Mouse (Mus musculus): ENCODE measurements around the gene Lactb. TPM values are rescaled to one million over a fixed set of nuclear protein-coding genes. Genes with fewer than 3 reads are reported as not detected.
A peak's percentile ranks its signal among the peaks of the same experiment; 100 is the strongest.

Lactb gene
- polyA plus RNA-seq (2015; fragmentation: Nextera tagmentation; extraction: Ambion mirVana), result 13.3 and 15.2 TPM in 2 replicates

DNA sequence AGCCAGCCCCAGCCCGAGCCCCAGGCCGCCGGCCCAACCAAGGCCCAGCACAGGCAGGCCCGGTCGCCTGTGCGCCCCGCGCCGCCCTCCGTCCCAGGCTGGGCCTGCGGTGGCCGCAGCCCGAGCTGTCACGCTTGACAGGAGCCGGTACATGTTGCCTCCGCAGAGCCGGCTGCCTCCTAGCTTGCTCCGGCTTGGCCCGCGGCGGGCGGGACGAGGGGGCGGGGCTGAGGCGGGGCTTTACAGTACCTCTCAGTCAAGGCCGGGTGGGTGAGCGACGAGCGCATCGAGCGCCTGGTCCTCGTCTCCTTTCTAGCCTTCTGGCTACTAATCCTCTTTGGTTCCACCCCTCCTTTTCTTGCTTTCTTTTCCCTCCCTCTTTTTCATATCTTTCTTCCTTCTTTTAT, at the start of gene Lactb:
Gene Lactb, minus strand, starts transcription at position 246 of the 407 bp plus-strand sequence.
- H3K27me3 ChIP-seq (ENCODE audit: insufficient read depth, low read length), result no peaks in the 10 kb centered on the region
- H3K4me1 ChIP-seq (ENCODE audit: insufficient read depth), result peaks cover 7% of the 10 kb centered on the region; the same call in 1 of the 2 replicates
- peak within 1 kb of the TSS; percentile 83 for H3K9ac ChIP-seq (replicated peaks)
- H3K36me3 ChIP-seq (replicated peaks; ENCODE audit: insufficient read depth, low read length), result peaks cover 8% of the 10 kb centered on the region
- H3K4me2 ChIP-seq (ENCODE audit: low read depth, low read length), result peak within 1 kb of the TSS; percentile 97
- peak within 1 kb of the TSS; percentile 97 for H3K27ac ChIP-seq (ENCODE audit: low read depth)
- ATAC-seq (peak; percentile 98), DNase-seq (peak; percentile 97)
- WGBS (ENCODE audit: insufficient replicate concordance), result 1% methylated on average over 26 of the region's 32 CpGs
- H3K4me3 ChIP-seq (ENCODE audit: low read depth, low read length), result peak within 1 kb of the TSS; percentile 89
- no peaks in the 10 kb centered on the region for H3K9me3 ChIP-seq (ENCODE audit: low read length)
- no peak for TF ChIP-seq CTCF (IDR thresholded peaks at IDR 0.05; ENCODE audit: low read depth)
- no peak for TF ChIP-seq EP300 (IDR thresholded peaks at IDR 0.05; ENCODE audit: low read depth)

GRCm38 (mm10) chr9:67023371-67023770, 48.1 kb upstream of the Lactb start:
- no peak for TF ChIP-seq CTCF (IDR thresholded peaks at IDR 0.05; ENCODE audit: low read depth)
- TF ChIP-seq EP300 (IDR thresholded peaks at IDR 0.05; ENCODE audit: low read depth), result no peak
- no peak for ATAC-seq
- DNase-seq, result no peak
- H3K27me3 ChIP-seq (ENCODE audit: insufficient read depth, low read length), result no peaks in the 10 kb centered on the region
- peaks cover 52% of the 10 kb centered on the region for H3K36me3 ChIP-seq (replicated peaks; ENCODE audit: insufficient read depth, low read length)
- H3K4me3 ChIP-seq (ENCODE audit: low read depth, low read length), result no peak overlapping the region
- H3K9me3 ChIP-seq (ENCODE audit: low read length), result no peaks in the 10 kb centered on the region
- WGBS (ENCODE audit: insufficient replicate concordance), result 91% methylated on average over 9 of the region's 9 CpGs
- no peak overlapping the region for H3K27ac ChIP-seq (ENCODE audit: low read depth)
- peaks cover 37% of the 10 kb centered on the region for H3K4me1 ChIP-seq (ENCODE audit: insufficient read depth)
- H3K9ac ChIP-seq (replicated peaks), result no peak overlapping the region
- H3K4me2 ChIP-seq (ENCODE audit: low read depth, low read length), result no peak overlapping the region

GRCm38 (mm10) chr9:67020063-67020462, 44.8 kb upstream of the Lactb start:
- ATAC-seq, result peak; percentile 30
- WGBS (ENCODE audit: insufficient replicate concordance), result 23% methylated on average over 2 of the region's 2 CpGs
- no peak for TF ChIP-seq CTCF (IDR thresholded peaks at IDR 0.05; ENCODE audit: low read depth)
- TF ChIP-seq EP300 (IDR thresholded peaks at IDR 0.05; ENCODE audit: low read depth), result peak; percentile 74
- peak; percentile 31 for DNase-seq
- Histone ChIP-seq H3K27ac (ENCODE audit: low read depth) (peak overlapping the region; percentile 62), H3K9ac (replicated peaks) (no peak overlapping the region; the same call in 1 of the 2 replicates), H3K36me3 (replicated peaks; ENCODE audit: insufficient read depth, low read length) (peaks cover 33% of the 10 kb centered on the region; the same call in 1 of the 2 replicates), H3K27me3 (ENCODE audit: insufficient read depth, low read length) (no peaks in the 10 kb centered on the region), H3K4me3 (ENCODE audit: low read depth, low read length) (no peak overlapping the region), H3K4me1 (ENCODE audit: insufficient read depth) (peaks cover 26% of the 10 kb centered on the region), H3K9me3 (ENCODE audit: low read length) (no peaks in the 10 kb centered on the region), H3K4me2 (ENCODE audit: low read depth, low read length) (no peak overlapping the region)

DNA sequence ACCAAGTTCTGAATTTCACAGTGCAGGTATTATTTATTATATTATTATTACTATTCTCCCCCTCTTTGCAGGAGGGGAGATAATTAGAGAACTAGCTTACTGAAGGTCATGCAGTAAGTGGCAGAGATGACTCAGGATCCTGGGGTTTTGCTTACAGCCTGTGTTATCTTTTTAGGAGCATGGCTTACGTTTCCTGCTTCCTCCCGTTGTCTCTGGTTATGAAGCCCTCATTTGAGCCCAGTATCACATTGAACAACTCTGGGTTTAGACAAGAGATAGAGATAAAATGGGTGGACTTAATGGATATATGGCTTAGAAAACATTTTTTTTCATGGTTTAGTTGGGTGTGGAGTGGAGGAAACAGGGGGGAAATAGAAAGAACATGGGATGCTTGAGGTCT, 38.2 kb upstream of the Lactb start:
- H3K27ac ChIP-seq (ENCODE audit: low read depth), result peak overlapping the region; percentile 39; the same call in 1 of the 2 replicates
- H3K4me3 ChIP-seq (ENCODE audit: low read depth, low read length), result no peak overlapping the region
- TF ChIP-seq EP300 (IDR thresholded peaks at IDR 0.05; ENCODE audit: low read depth) (peak; percentile 50; the same call in 1 of the 2 replicates), CTCF (IDR thresholded peaks at IDR 0.05; ENCODE audit: low read depth) (no peak)
- H3K9me3 ChIP-seq (ENCODE audit: low read length), result no peaks in the 10 kb centered on the region
- 0 out of 2 replicates have a peak overlapping the region, but pooled peaks have one; percentile 22 for H3K4me2 ChIP-seq (ENCODE audit: low read depth, low read length)
- WGBS (ENCODE audit: insufficient replicate concordance), result 23% methylated on average over 2 of the region's 2 CpGs
- H3K4me1 ChIP-seq (ENCODE audit: insufficient read depth), result peaks cover 10% of the 10 kb centered on the region
- no peaks in the 10 kb centered on the region for H3K27me3 ChIP-seq (ENCODE audit: insufficient read depth, low read length)
- no peak overlapping the region for H3K9ac ChIP-seq (replicated peaks)
- ATAC-seq (peak; percentile 66), DNase-seq (no peak)
- no peaks in the 10 kb centered on the region for H3K36me3 ChIP-seq (replicated peaks; ENCODE audit: insufficient read depth, low read length)

DNA sequence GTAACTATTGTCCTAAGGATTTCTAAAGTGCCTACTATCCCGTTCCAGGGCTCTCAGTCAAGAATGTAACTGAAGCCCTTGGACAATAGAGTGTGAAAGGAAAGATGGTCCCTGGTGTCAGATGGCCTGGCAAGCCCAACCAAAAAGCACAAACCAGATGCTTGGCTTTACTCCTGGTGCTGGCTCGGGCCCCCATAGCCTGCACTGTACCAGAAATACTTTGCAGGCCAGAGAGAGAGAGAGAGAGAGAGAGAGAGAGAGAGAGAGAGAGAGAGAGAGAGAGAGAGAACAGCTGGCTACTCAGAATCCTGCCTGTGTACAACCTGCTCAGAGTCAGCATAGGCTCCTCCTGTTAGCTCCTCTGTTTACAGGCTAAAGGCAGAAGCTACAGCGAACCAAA, 37.2 kb upstream of the Lactb start:
- no peak overlapping the region for H3K4me3 ChIP-seq (ENCODE audit: low read depth, low read length)
- no peak overlapping the region for H3K4me2 ChIP-seq (ENCODE audit: low read depth, low read length)
- no peak for TF ChIP-seq EP300 (IDR thresholded peaks at IDR 0.05; ENCODE audit: low read depth)
- ATAC-seq (no peak), DNase-seq (no peak)
- H3K27me3 ChIP-seq (ENCODE audit: insufficient read depth, low read length), result no peaks in the 10 kb centered on the region
- H3K36me3 ChIP-seq (replicated peaks; ENCODE audit: insufficient read depth, low read length), result no peaks in the 10 kb centered on the region
- 0 out of 2 replicates have a peak overlapping the region, but pooled peaks have one; percentile 11 for H3K27ac ChIP-seq (ENCODE audit: low read depth)
- peaks cover 10% of the 10 kb centered on the region for H3K4me1 ChIP-seq (ENCODE audit: insufficient read depth)
- no peaks in the 10 kb centered on the region for H3K9me3 ChIP-seq (ENCODE audit: low read length)
- WGBS (ENCODE audit: insufficient replicate concordance), result 65% methylated on average over 3 of the region's 3 CpGs
- no peak overlapping the region for H3K9ac ChIP-seq (replicated peaks)

DNA sequence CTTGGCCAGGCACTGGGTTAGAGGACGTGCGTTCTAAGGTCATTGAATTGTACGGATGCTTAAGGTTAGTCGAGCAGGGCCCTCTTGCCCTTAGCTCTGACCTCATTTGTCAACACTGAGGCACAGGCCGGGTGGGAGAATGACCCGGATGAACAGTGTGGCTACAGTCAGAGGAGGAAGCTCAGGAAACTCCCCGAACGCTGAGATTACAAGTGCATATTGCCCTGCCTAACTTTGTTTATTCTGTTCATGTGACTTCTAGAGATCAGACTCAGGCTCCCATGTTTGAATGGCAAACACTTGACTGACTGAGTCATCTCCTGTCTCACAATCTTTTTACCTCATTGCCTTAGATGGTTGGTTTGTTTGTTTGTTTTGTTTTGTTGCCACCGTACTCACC, 36.2 kb upstream of the Lactb start:
- peak; percentile 34 for DNase-seq
- H3K9me3 ChIP-seq (ENCODE audit: low read length), result no peaks in the 10 kb centered on the region
- H3K27ac ChIP-seq (ENCODE audit: low read depth), result no peak overlapping the region
- no peaks in the 10 kb centered on the region for H3K27me3 ChIP-seq (ENCODE audit: insufficient read depth, low read length)
- WGBS (ENCODE audit: insufficient replicate concordance), result 42% methylated on average over 9 of the region's 9 CpGs
- H3K4me3 ChIP-seq (ENCODE audit: low read depth, low read length), result no peak overlapping the region
- TF ChIP-seq CTCF (IDR thresholded peaks at IDR 0.05; ENCODE audit: low read depth) (no peak), EP300 (IDR thresholded peaks at IDR 0.05; ENCODE audit: low read depth) (no peak)
- no peak overlapping the region for H3K9ac ChIP-seq (replicated peaks)
- H3K36me3 ChIP-seq (replicated peaks; ENCODE audit: insufficient read depth, low read length), result no peaks in the 10 kb centered on the region
- no peak overlapping the region for H3K4me2 ChIP-seq (ENCODE audit: low read depth, low read length)
- peak; percentile 74 for ATAC-seq
- peaks cover 10% of the 10 kb centered on the region for H3K4me1 ChIP-seq (ENCODE audit: insufficient read depth)

All from liver, postnatal 0 days (tissue).